Mouse (Mus musculus) heart, postnatal 0 days (tissue): ENCODE results near the gene Ak8. TPM values are rescaled to one million over a fixed set of nuclear protein-coding genes. Genes with fewer than 3 reads are reported as not detected.

Experiments used
- ATAC-seq: fragments of 200-750 bp; cut with Nextera tagmentation; 2 replicates; pipeline ENCODE4 v1.8.0; 2017; ENCODE audit warnings: low read depth, moderate number of reproducible peaks, moderate library complexity; ENCODE audit not compliant: insufficient read depth
- DNase-seq: peaks from one replicate; pipeline ENCODE4 v3.0.0-alpha.2; 2016; ENCODE audit warnings: low spot score
- H3K27ac ChIP-seq: fragments of 300-500 bp; sonication (generic); 2 replicates; pipeline ENCODE4 v1.5.1; 2014; ENCODE audit warnings: low read depth, mild to moderate bottlenecking
- H3K27me3 ChIP-seq: fragments of 300-500 bp; sonication (generic); 2 replicates; pipeline ENCODE4 v1.6.1; 2014; ENCODE audit warnings: low read length, mixed read lengths; ENCODE audit not compliant: control insufficient read depth, insufficient read depth
- H3K36me3 ChIP-seq: fragments of 300-500 bp; sonication (generic); replicated peaks from 2 replicates; pipeline ENCODE4 v1.6.1; 2014; ENCODE audit warnings: low read length, mixed read lengths; ENCODE audit not compliant: control insufficient read depth, insufficient read depth
- H3K4me1 ChIP-seq: fragments of 300-500 bp; sonication (generic); 2 replicates; pipeline ENCODE4 v1.6.1; 2014; ENCODE audit warnings: antibody characterized with exemption; ENCODE audit not compliant: control insufficient read depth, insufficient read depth
- H3K4me2 ChIP-seq: fragments of 300-500 bp; sonication (generic); 2 replicates; pipeline ENCODE4 v1.6.1; 2014; ENCODE audit warnings: low read depth, mild to moderate bottlenecking, low read length, moderate library complexity
- H3K4me3 ChIP-seq: fragments of 300-500 bp; sonication (generic); 2 replicates; pipeline ENCODE4 v1.5.1; 2014; ENCODE audit warnings: low read depth, low read length
- H3K9ac ChIP-seq: fragments of 300-500 bp; sonication (generic); replicated peaks from 2 replicates; pipeline ENCODE4 v1.6.1; 2014; ENCODE audit warnings: low read depth, low read length, mixed read lengths
- H3K9me3 ChIP-seq: fragments of 300-500 bp; sonication (generic); replicated peaks from 2 replicates; pipeline ENCODE4 v1.6.1; 2016; ENCODE audit warnings: low read length; ENCODE audit not compliant: control insufficient read depth
- CTCF ChIP-seq: IDR thresholded peaks from 2 replicates; pipeline ENCODE4 v1.5.1; 2016; ENCODE audit warnings: antibody characterized with exemption, control low read depth, low read depth
- EP300 ChIP-seq: IDR thresholded peaks from 2 replicates; pipeline ENCODE4 v1.6.1; 2016; ENCODE audit warnings: antibody characterized with exemption, low read depth
- WGBS: fragments of 180-500 bp; shearing (Covaris S2); extraction: QIAGEN DNeasy Blood & Tissue Kit; methylation state at CpG from one replicate; pipeline ENCODE4 v1.1.7; 2014; 5-methylcytosine and 5-hydroxymethylcytosine counted together
- polyA plus RNA-seq: library from polyadenylated mRNA; unstranded; fragments of >200 nt; fragmentation: Nextera tagmentation; extraction: Ambion mirVana; gene quantifications from 2 replicates; pipeline ENCODE4 v1.2.1, GENCODE M21; 2015
- total RNA-seq: library from RNA; depleted of rRNA; stranded (reverse); fragments of >200 nt; gene quantifications from 2 replicates; pipeline ENCODE4 v1.2.3, GENCODE M21; 2014; ENCODE audit warnings: low replicate concordance

Gene Ak8
- total and polyA plus RNA-seq, 2 experiments from 2014 or later, result 0.37 TPM; not detected in 1

DNA sequence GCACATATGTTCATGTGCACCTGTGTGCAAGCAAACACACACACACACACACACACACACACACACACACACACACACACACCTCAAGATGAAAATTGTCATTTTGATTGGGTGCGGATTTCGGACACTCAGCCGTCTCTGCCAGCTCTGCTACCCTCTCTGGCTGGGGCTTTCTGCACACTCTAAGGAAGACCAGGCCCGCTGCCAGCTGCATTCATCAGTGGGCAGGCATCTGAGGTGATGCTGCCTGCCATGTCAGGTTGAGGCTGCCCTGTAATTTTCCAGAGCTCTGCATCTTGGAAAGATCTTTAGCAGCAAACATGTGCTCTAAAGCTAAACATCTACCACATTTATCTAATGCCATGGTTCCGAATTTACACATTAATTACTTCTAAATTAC lies 37.1 kb downstream of the Ak8 start:
- Histone ChIP-seq H3K27me3 (peaks cover 8% of the 10 kb centered on the region; the same call in 1 of the 2 replicates), H3K27ac (no peak overlapping the region), H3K9me3 (no peaks in the 10 kb centered on the region), H3K9ac (no peak overlapping the region), H3K4me3 (no peak overlapping the region), H3K4me2 (no peak overlapping the region), H3K36me3 (no peaks in the 10 kb centered on the region), H3K4me1 (no peaks in the 10 kb centered on the region)
- WGBS, result 74% methylated on average over 5 of the region's 5 CpGs
- TF ChIP-seq EP300, result no peak
- no peak for TF ChIP-seq CTCF
- ATAC-seq (no peak), DNase-seq (no peak)

- H3K4me2 ChIP-seq, result no peak overlapping the region
- no peaks in the 10 kb centered on the region for H3K4me1 ChIP-seq
- 69% methylated on average over 5 of the region's 5 CpGs for WGBS
- no peak overlapping the region for H3K27ac ChIP-seq
- peaks cover 8% of the 10 kb centered on the region; the same call in 1 of the 2 replicates for H3K27me3 ChIP-seq
- no peaks in the 10 kb centered on the region for H3K9me3 ChIP-seq
- H3K4me3 ChIP-seq, result no peak overlapping the region
- DNase-seq (no peak), ATAC-seq (no peak)
- H3K36me3 ChIP-seq, result no peaks in the 10 kb centered on the region
- H3K9ac ChIP-seq, result no peak overlapping the region
- TF ChIP-seq EP300 (no peak), CTCF (no peak)
Measured at GRCm38 (mm10) chr2:28740159-28740558, 40.2 kb downstream of the Ak8 start.

- DNase-seq (no peak), ATAC-seq (no peak)
- Histone ChIP-seq H3K27me3 (peaks cover 8% of the 10 kb centered on the region; the same call in 1 of the 2 replicates), H3K4me2 (no peak overlapping the region), H3K27ac (no peak overlapping the region), H3K4me1 (no peaks in the 10 kb centered on the region), H3K9ac (no peak overlapping the region), H3K9me3 (no peaks in the 10 kb centered on the region), H3K4me3 (no peak overlapping the region), H3K36me3 (no peaks in the 10 kb centered on the region)
- TF ChIP-seq CTCF (no peak), EP300 (no peak)
- 70% methylated on average over 8 of the region's 8 CpGs for WGBS
Measured at GRCm38 (mm10) chr2:28742701-28743100, 42.7 kb downstream of the Ak8 start.

DNA sequence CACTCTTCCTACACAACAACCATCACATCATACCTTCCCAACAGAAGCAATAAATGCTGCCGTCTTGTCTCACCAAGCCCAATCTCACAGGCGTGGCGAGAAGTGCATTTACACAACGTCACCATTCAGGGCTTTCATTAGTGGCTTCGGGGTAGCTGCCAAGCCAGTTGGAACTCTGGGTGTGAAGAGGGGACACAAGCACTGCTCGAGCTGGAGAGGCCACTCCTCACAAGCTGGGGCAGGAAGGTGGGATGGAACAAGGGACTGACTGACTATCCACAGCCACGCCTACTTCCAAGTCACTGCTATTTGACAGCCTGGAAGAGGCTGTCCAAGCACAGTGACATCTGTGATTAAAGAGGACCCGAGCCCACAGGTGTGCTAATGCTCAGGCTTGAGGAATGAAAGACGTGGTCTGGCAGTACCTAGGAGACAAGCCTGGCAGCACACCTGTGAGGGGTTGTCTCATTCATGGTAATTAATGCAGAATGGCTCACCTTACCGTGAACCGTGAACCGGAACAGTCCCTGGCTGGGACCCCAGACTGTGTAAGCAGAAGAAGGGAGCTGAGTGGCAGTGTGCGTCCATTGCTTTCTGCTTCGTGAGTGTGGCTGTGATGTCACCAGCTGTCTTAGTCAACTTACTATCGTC lies 46.8 kb downstream of the Ak8 start:
- no peak for ATAC-seq
- DNase-seq, result no peak
- 67% methylated on average over 15 of the region's 15 CpGs for WGBS
- Histone ChIP-seq H3K36me3 (no peaks in the 10 kb centered on the region), H3K9me3 (no peaks in the 10 kb centered on the region), H3K9ac (no peak overlapping the region), H3K27ac (no peak overlapping the region), H3K27me3 (peaks cover 17% of the 10 kb centered on the region), H3K4me1 (no peaks in the 10 kb centered on the region), H3K4me2 (no peak overlapping the region), H3K4me3 (no peak overlapping the region)
- TF ChIP-seq CTCF (no peak), EP300 (no peak)

GRCm38 (mm10) chr2:28747705-28748104 lies 47.7 kb downstream of the Ak8 start:
- no peak overlapping the region for H3K4me2 ChIP-seq
- no peaks in the 10 kb centered on the region for H3K9me3 ChIP-seq
- 74% methylated on average over 2 of the region's 2 CpGs for WGBS
- no peak overlapping the region for H3K4me3 ChIP-seq
- H3K27me3 ChIP-seq, result peaks cover 24% of the 10 kb centered on the region
- DNase-seq (no peak), ATAC-seq (no peak)
- TF ChIP-seq CTCF, result no peak
- TF ChIP-seq EP300, result no peak
- no peaks in the 10 kb centered on the region for H3K4me1 ChIP-seq
- no peaks in the 10 kb centered on the region for H3K36me3 ChIP-seq
- no peak overlapping the region for H3K27ac ChIP-seq
- H3K9ac ChIP-seq, result no peak overlapping the region

GRCm38 (mm10) chr2:28751186-28751585 lies 51.2 kb downstream of the Ak8 start:
- H3K4me2 ChIP-seq, result peak overlapping the region; percentile 57
- peak overlapping the region; percentile 39 for H3K4me3 ChIP-seq
- DNase-seq (no peak), ATAC-seq (no peak)
- no peak overlapping the region for H3K9ac ChIP-seq
- H3K27ac ChIP-seq, result no peak overlapping the region
- H3K4me1 ChIP-seq, result no peaks in the 10 kb centered on the region
- 3% methylated on average over 17 of the region's 17 CpGs for WGBS
- TF ChIP-seq EP300 (no peak), CTCF (no peak)
- peaks cover 39% of the 10 kb centered on the region for H3K27me3 ChIP-seq
- H3K9me3 ChIP-seq, result no peaks in the 10 kb centered on the region
- no peaks in the 10 kb centered on the region for H3K36me3 ChIP-seq
